Mouse (Mus musculus) hindbrain, embryonic 15.5 days (tissue): ENCODE measurements around the gene Gm43552. TPM values are rescaled to one million over a fixed set of nuclear protein-coding genes. Genes with fewer than 3 reads are reported as not detected.

Experiments
- ATAC-seq: fragments of 200-750 bp; cut with Nextera tagmentation; 2 replicates; pipeline ENCODE4 v1.8.0; 2017; ENCODE audit warnings: low read depth, moderate number of reproducible peaks, moderate TSS enrichment; ENCODE audit not compliant: low FRiP score
- H3K27ac ChIP-seq: fragments of 300-500 bp; sonication (generic); replicated peaks from 2 replicates; pipeline ENCODE4 v1.5.1; 2015; ENCODE audit warnings: mild to moderate bottlenecking, inconsistent platforms
- H3K27me3 ChIP-seq: fragments of 300-500 bp; sonication (generic); 2 replicates; pipeline ENCODE4 v1.6.1; 2015; ENCODE audit warnings: control low read depth, inconsistent platforms
- H3K36me3 ChIP-seq: fragments of 300-500 bp; sonication (generic); 2 replicates; pipeline ENCODE4 v1.6.1; 2015; ENCODE audit warnings: control low read depth, inconsistent platforms
- H3K4me1 ChIP-seq: fragments of 300-500 bp; sonication (generic); replicated peaks from 2 replicates; pipeline ENCODE4 v1.6.1; 2015; ENCODE audit warnings: control low read depth, inconsistent platforms
- H3K4me2 ChIP-seq: fragments of 300-500 bp; sonication (generic); 2 replicates; pipeline ENCODE4 v1.6.1; 2015; ENCODE audit warnings: moderate library complexity, mild to moderate bottlenecking, inconsistent platforms
- H3K4me3 ChIP-seq: fragments of 300-500 bp; sonication (generic); 2 replicates; pipeline ENCODE4 v1.5.1; 2015; ENCODE audit warnings: mild to moderate bottlenecking, inconsistent platforms
- H3K9ac ChIP-seq: fragments of 300-500 bp; sonication (generic); 2 replicates; pipeline ENCODE4 v1.6.1; 2015; ENCODE audit warnings: inconsistent platforms
- H3K9me3 ChIP-seq: fragments of 300-500 bp; sonication (generic); 2 replicates; pipeline ENCODE4 v1.6.1; 2016; ENCODE audit warnings: control low read depth, inconsistent platforms
- WGBS: fragments of 180-500 bp; shearing (Covaris S2); methylation state at CpG from one replicate; pipeline ENCODE4 v1.1.7; 2015; 5-methylcytosine and 5-hydroxymethylcytosine counted together
- polyA plus RNA-seq: library from polyadenylated mRNA; unstranded; fragments of >200 nt; fragmentation: Nextera tagmentation; extraction: Ambion mirVana; gene quantifications from 2 replicates; pipeline ENCODE4 v1.2.1, GENCODE M21; 2015

Gene Gm43552
- polyA plus RNA-seq, 1 experiment from 2014 or later = not detected

DNA sequence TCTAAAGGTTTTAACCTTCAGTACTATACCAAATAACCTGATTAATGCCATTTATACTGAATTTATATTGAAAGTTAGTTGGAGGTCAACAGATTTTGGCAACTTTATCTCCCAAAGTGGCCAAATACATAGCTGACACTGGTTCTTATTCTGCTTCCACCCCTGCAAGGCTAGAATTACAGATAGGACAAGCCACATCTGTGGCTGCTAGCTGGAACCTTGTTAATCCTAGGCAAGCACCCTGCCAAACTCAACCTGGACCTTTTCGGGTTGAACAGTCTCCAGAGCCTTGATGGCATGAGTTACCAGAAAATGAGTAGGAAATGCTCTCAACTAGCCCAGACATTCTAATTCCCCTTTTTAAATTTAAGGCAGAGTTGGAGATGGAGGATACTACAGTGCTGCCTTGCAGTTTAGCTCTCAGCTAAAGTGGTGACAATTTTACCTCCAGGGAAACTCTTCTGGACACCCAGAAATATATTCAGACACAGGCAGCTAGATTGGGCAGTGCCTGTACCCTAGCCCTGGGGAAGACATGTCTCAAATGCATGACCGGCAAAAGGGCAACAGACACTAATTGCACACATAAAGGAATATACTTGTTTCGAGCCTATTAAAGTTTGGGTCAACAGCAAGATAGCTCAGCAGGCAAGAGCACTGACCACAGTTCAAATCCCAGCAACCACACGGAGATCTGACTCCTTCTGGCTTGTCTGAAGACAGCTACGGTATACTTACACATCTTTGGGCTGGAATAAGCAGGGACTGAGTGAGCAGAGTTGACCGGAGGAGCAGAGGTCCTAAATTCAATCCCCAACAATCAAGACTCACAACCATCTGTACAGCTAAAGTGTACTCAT lies 105.4 kb downstream of the Gm43552 start:
- no peaks in the 10 kb centered on the region for H3K27me3 ChIP-seq
- peaks cover 39% of the 10 kb centered on the region for H3K36me3 ChIP-seq

DNA sequence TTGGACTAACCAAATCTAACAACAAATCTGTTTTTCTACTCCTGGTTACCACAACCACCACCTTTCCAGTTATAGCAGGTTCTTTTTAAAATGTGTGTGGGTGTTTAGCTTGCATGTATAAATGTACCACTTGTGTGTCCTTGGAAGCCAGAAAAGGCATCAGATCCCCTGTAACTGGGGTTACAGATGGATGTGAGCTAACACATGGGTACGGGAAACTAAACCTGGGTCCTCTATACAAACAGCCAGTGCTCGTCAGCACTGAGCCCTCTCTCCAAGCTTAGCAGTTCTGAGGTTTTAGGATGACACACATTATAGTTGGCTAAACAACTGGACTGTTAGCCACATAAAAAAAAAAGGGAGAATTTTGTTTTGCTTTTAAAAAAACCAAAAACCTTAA lies 106.9 kb downstream of the Gm43552 start:
- no peak for ATAC-seq
- peaks cover 39% of the 10 kb centered on the region for H3K36me3 ChIP-seq
- no peak overlapping the region for H3K9ac ChIP-seq
- H3K9me3 ChIP-seq = no peaks in the 10 kb centered on the region
- no peak overlapping the region for H3K4me3 ChIP-seq
- H3K4me1 ChIP-seq = peaks cover 20% of the 10 kb centered on the region
- WGBS = 81% methylated on average over 2 of the region's 2 CpGs
- H3K4me2 ChIP-seq = no peak overlapping the region
- no peaks in the 10 kb centered on the region for H3K27me3 ChIP-seq
- no peak overlapping the region for H3K27ac ChIP-seq

More for the DNA sequence above, 105.4 kb downstream of the Gm43552 start:
- Histone ChIP-seq H3K9me3 (no peaks in the 10 kb centered on the region), H3K4me3 (no peak overlapping the region), H3K4me1 (peaks cover 25% of the 10 kb centered on the region), H3K27ac (no peak overlapping the region), H3K9ac (no peak overlapping the region), H3K4me2 (no peak overlapping the region)
- ATAC-seq = no peak
- 79% methylated on average over 6 of the region's 6 CpGs for WGBS

Other genes starting within 250 kb of the Gm43552 start
- gene Rfc1, start 157.2 kb downstream of the Gm43552 start, polyA plus RNA-seq = 29.9 and 37.4 TPM in 2 replicates
- 0.08 and 0.32 TPM in 2 replicates for gene Klb, start 144.5 kb downstream of the Gm43552 start, polyA plus RNA-seq
- 520 and 546 TPM in 2 replicates for gene Rpl9, start 101.4 kb downstream of the Gm43552 start, polyA plus RNA-seq
- gene Lias, start 101.3 kb downstream of the Gm43552 start, polyA plus RNA-seq = 61.1 and 61.6 TPM in 2 replicates
- 42.6 and 43.0 TPM in 2 replicates for gene Ugdh, start 56.9 kb downstream of the Gm43552 start, polyA plus RNA-seq
- 181 and 209 TPM in 2 replicates for gene Smim14, start 44.4 kb upstream of the Gm43552 start, polyA plus RNA-seq
- gene Ube2k, start 44.4 kb upstream of the Gm43552 start, polyA plus RNA-seq = 198 and 201 TPM in 2 replicates
- 39.3 and 47.0 TPM in 2 replicates for gene Pds5a, start 205.4 kb upstream of the Gm43552 start, polyA plus RNA-seq